Mouse (Mus musculus) hindbrain, postnatal 0 days (tissue): ENCODE data around the gene Acp2. TPM values are rescaled to one million over a fixed set of nuclear protein-coding genes. Genes with fewer than 3 reads are reported as not detected.

Experiments
- ATAC-seq: fragments of 200-750 bp; cut with Nextera tagmentation; 2 replicates; pipeline ENCODE4 v1.8.0; 2017; ENCODE audit warnings: mild to moderate bottlenecking, moderate TSS enrichment, moderate library complexity
- DNase-seq: peaks from one replicate; pipeline ENCODE4 v3.0.0-alpha.2; 2015; ENCODE audit warnings: low spot score
- H3K27ac ChIP-seq: fragments of 300-500 bp; sonication (generic); 2 replicates; pipeline ENCODE4 v1.5.1; 2014; ENCODE audit warnings: mild to moderate bottlenecking
- H3K27me3 ChIP-seq: fragments of 300-500 bp; sonication (generic); 2 replicates; pipeline ENCODE4 v1.6.1; 2014; ENCODE audit warnings: low read length, mixed read lengths; ENCODE audit not compliant: insufficient read depth
- H3K36me3 ChIP-seq: fragments of 300-500 bp; sonication (generic); 2 replicates; pipeline ENCODE4 v1.6.1; 2014; ENCODE audit warnings: low read length, mixed read lengths; ENCODE audit not compliant: insufficient read depth
- H3K4me1 ChIP-seq: fragments of 300-500 bp; sonication (generic); 2 replicates; pipeline ENCODE4 v1.6.1; 2014; ENCODE audit warnings: antibody characterized with exemption, low read length, mixed read lengths; ENCODE audit not compliant: insufficient read depth
- H3K4me2 ChIP-seq: fragments of 300-500 bp; sonication (generic); 2 replicates; pipeline ENCODE4 v1.6.1; 2014; ENCODE audit warnings: low read depth, mild to moderate bottlenecking, low read length, moderate library complexity, mixed read lengths
- H3K4me3 ChIP-seq: fragments of 300-500 bp; sonication (generic); 2 replicates; pipeline ENCODE4 v1.5.1; 2014; ENCODE audit warnings: low read length
- H3K9ac ChIP-seq: fragments of 300-500 bp; sonication (generic); replicated peaks from 2 replicates; pipeline ENCODE4 v1.6.1; 2014; ENCODE audit warnings: mild to moderate bottlenecking, low read length, moderate library complexity, mixed read lengths
- H3K9me3 ChIP-seq: fragments of 300-500 bp; sonication (generic); 2 replicates; pipeline ENCODE4 v1.6.1; 2016; ENCODE audit warnings: low read length, mixed read lengths
- CTCF ChIP-seq: IDR thresholded peaks from 2 replicates; pipeline ENCODE4 v1.5.1; 2016; ENCODE audit warnings: antibody characterized with exemption, control low read depth, low read depth
- WGBS: fragments of 180-500 bp; shearing (Covaris S2); extraction: QIAGEN DNeasy Blood & Tissue Kit; methylation state at CpG from one replicate; pipeline ENCODE4 v1.1.7; 2014; 5-methylcytosine and 5-hydroxymethylcytosine counted together
- polyA plus RNA-seq: library from polyadenylated mRNA; unstranded; fragments of >200 nt; fragmentation: Nextera tagmentation; extraction: Ambion mirVana; gene quantifications from 2 replicates; pipeline ENCODE4 v1.2.1, GENCODE M21; 2015
- total RNA-seq: library from RNA; depleted of rRNA; stranded (reverse); fragments of >200 nt; gene quantifications from 2 replicates; pipeline ENCODE4 v1.2.3, GENCODE M21; 2014

Gene Acp2
- total and polyA plus RNA-seq, 2 experiments from 2014 or later = 30.9 to 48.5 TPM

GRCm38 (mm10) chr2:91252001-91252400, 49.3 kb downstream of the Acp2 start:
- Histone ChIP-seq H3K27me3 (peaks cover 4% of the 10 kb centered on the region; the same call in 1 of the 2 replicates), H3K9me3 (no peaks in the 10 kb centered on the region), H3K27ac (no peak overlapping the region), H3K9ac (no peak overlapping the region), H3K4me3 (no peak overlapping the region), H3K4me1 (peaks cover 6% of the 10 kb centered on the region), H3K36me3 (no peaks in the 10 kb centered on the region), H3K4me2 (no peak overlapping the region)
- no peak for TF ChIP-seq CTCF
- ATAC-seq (no peak), DNase-seq (no peak)
- WGBS = 77% methylated on average over 4 of the region's 4 CpGs

- H3K4me3 ChIP-seq = no peak overlapping the region
- H3K4me2 ChIP-seq = no peak overlapping the region
- H3K27ac ChIP-seq = no peak overlapping the region
- DNase-seq = no peak
- H3K9ac ChIP-seq = no peak overlapping the region
- WGBS = 69% methylated on average over 4 of the region's 4 CpGs
- no peak for ATAC-seq
- H3K9me3 ChIP-seq = no peaks in the 10 kb centered on the region
- H3K4me1 ChIP-seq = peaks cover 6% of the 10 kb centered on the region
- peaks cover 4% of the 10 kb centered on the region; the same call in 1 of the 2 replicates for H3K27me3 ChIP-seq
- TF ChIP-seq CTCF = no peak
- no peaks in the 10 kb centered on the region for H3K36me3 ChIP-seq
Observed at GRCm38 (mm10) chr2:91252512-91252911, 49.8 kb downstream of the Acp2 start.

- peaks cover 6% of the 10 kb centered on the region for H3K4me1 ChIP-seq
- WGBS = 40% methylated on average over 8 of the region's 8 CpGs
- H3K4me2 ChIP-seq = peak overlapping the region; percentile 94; the same call in 1 of the 2 replicates
- ATAC-seq = no peak
- no peak overlapping the region for H3K27ac ChIP-seq
- TF ChIP-seq CTCF = no peak
- H3K36me3 ChIP-seq = no peaks in the 10 kb centered on the region
- no peaks in the 10 kb centered on the region for H3K9me3 ChIP-seq
- no peak overlapping the region for H3K4me3 ChIP-seq
- peaks cover 4% of the 10 kb centered on the region; the same call in 1 of the 2 replicates for H3K27me3 ChIP-seq
- no peak overlapping the region for H3K9ac ChIP-seq
- peak; percentile 26 for DNase-seq
Observed at GRCm38 (mm10) chr2:91254725-91255380, 52.2 kb downstream of the Acp2 start.

GRCm38 (mm10) chr2:91255661-91256150, 53.0 kb downstream of the Acp2 start, which contains the start of gene Pacsin3:
Gene Pacsin3 (plus strand): TSS chr2:91255954.
- Histone ChIP-seq H3K9ac (peak within 1 kb of the TSS; percentile 53), H3K4me1 (peaks cover 6% of the 10 kb centered on the region), H3K4me3 (peak within 1 kb of the TSS; percentile 54), H3K4me2 (peak within 1 kb of the TSS; percentile 94), H3K27ac (peak within 1 kb of the TSS; percentile 76; the same call in 1 of the 2 replicates), H3K27me3 (peaks cover 4% of the 10 kb centered on the region; the same call in 1 of the 2 replicates), H3K36me3 (no peaks in the 10 kb centered on the region), H3K9me3 (no peaks in the 10 kb centered on the region)
- WGBS = 2% methylated on average over 27 of the region's 27 CpGs
- DNase-seq = no peak
- ATAC-seq = no peak
- no peak for TF ChIP-seq CTCF

GRCm38 (mm10) chr2:91256256-91257125, 53.8 kb downstream of the Acp2 start:
- H3K36me3 ChIP-seq = no peaks in the 10 kb centered on the region
- H3K4me2 ChIP-seq = peak overlapping the region; percentile 94
- H3K9me3 ChIP-seq = no peaks in the 10 kb centered on the region
- H3K27me3 ChIP-seq = peaks cover 4% of the 10 kb centered on the region; the same call in 1 of the 2 replicates
- TF ChIP-seq CTCF = no peak
- H3K27ac ChIP-seq = peak overlapping the region; percentile 76; the same call in 1 of the 2 replicates
- peak overlapping the region; percentile 54 for H3K4me3 ChIP-seq
- H3K4me1 ChIP-seq = peaks cover 6% of the 10 kb centered on the region
- under 1% methylated on average over 50 of the region's 52 CpGs for WGBS
- ATAC-seq = peak; percentile 39; the same call in 1 of the 2 replicates
- peak overlapping the region; percentile 53 for H3K9ac ChIP-seq
- peak; percentile 39 for DNase-seq

GRCm38 (mm10) chr2:91257126-91257980, 54.7 kb downstream of the Acp2 start:
- Histone ChIP-seq H3K4me1 (peaks cover 6% of the 10 kb centered on the region), H3K9me3 (no peaks in the 10 kb centered on the region), H3K4me2 (peak overlapping the region; percentile 94), H3K4me3 (peak overlapping the region; percentile 54), H3K36me3 (no peaks in the 10 kb centered on the region), H3K9ac (peak overlapping the region; percentile 53), H3K27ac (peak overlapping the region; percentile 76), H3K27me3 (peaks cover 4% of the 10 kb centered on the region; the same call in 1 of the 2 replicates)
- DNase-seq (peak; percentile 68), ATAC-seq (peak; percentile 83)
- TF ChIP-seq CTCF = no peak
- WGBS = 2% methylated on average over 22 of the region's 22 CpGs
